Mouse (Mus musculus): Measurements from ENCODE around the gene Fam104a. TPM values are rescaled to one million over a fixed set of nuclear protein-coding genes. Genes with fewer than 3 reads are reported as not detected.

Fam104a gene
- total RNA-seq, 2 experiments from 2014 or later, result 34.8 to 37.9 TPM

GRCm38 (mm10) chr11:113631302-113631701, 52.7 kb downstream of the Fam104a start:
- no peak for DNase-seq

DNA sequence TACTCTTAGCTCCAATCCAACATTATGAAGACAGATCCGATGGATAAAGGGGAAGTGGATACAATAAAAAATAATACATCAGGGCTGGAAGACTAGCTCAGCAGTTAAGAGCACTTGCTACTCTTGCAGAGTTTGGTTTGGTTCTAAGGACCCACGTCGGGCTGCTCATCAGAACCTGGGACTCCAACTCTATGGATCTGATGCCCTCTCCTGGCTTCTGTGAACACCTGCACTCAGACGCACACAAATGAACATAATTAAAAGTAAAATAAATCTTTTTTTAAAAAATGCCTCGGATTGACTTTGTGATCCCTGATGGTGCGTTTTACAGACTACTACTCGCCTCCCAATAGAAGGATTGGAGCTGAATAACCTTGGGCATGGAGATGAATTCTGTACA, 53.3 kb downstream of the Fam104a start:
- DNase-seq, result no peak

DNA sequence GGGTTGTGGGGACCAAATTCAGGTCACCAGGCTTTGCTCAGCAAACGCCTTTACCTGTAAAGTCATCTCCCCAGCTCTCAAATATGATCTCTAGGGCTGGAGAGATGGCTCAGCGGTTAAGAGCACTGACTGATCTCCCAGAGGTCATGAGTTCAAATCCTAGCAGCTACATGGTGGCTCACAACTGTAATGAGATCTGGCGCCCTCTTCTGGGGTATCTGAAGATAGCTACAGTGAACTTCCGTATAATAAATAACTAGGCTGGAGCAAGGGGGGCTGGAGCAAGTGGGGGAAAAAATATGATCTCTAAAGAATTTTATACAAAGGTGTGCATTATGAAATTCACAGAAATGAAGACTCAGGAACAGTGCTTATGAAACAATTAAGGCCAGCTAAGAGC, 56.2 kb downstream of the Fam104a start:
- DNase-seq, result no peak

GRCm38 (mm10) chr11:113625437-113625836, 58.5 kb downstream of the Fam104a start:
- no peak for DNase-seq

DNA sequence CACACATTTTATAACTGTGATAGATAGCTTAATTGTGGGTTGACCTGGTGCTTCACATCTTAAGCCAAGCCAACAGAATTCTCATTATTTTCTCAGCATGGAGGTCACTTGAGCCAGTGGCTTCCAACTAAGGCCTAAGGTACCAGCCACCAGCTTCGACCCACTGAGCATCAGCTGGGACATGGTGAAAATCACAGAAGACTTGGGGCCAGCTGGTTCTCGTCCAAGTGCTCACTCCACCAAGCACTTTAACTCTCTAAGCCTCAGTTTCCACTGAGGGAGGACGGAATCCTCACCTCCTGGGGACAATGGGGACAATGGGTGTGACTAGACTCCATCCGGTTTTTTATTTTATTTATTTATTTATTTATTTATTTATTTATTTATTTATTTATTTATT, 61.9 kb downstream of the Fam104a start:
- DNase-seq, result no peak

DNA sequence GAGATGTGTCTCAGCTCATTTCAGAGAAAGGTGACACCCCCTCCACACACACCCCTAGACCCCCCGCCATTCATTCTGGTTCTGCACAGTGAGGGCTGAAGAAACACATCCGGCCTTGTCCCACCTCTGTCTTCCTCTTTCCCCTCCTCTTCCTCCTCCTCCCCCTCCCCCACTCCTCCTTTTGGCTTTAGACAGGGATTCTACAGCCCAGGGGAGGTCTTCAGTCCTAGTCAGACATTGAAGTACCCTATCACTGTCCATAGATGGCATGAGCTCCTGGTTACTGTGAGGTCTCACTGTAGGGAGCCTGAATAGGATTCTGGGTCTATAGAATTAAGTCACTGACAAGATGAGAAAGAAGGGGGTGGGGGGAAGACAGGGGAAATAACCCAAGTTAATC, 63.0 kb downstream of the Fam104a start:
- DNase-seq, result no peak

GRCm38 (mm10) chr11:113619420-113620080, 64.4 kb downstream of the Fam104a start:
- no peak for DNase-seq

GRCm38 (mm10) chr11:113618672-113619419, 65.1 kb downstream of the Fam104a start, which contains the start of gene Sstr2:
Gene Sstr2 (plus strand): TSS chr11:113619342.
- peak; percentile 66 for DNase-seq

DNA sequence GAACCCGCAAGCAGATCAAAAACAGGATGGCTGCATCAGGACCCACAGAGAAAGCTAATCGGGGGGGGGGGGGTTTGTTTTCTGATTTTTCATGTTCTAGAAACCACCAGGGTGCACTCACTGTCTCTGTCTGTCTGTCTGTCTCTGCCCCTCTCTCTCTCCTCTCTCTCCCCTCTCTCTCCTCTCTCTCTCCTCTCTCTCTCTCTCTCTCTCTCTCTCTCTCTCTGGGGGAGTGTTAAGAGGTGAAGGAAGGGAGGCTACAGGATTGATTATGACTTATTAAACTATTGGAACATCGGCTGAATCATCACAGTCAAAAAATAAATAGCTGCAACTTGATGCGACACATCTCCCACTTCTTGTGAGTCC, 65.7 kb downstream of the Fam104a start:
- DNase-seq, result no peak

GRCm38 (mm10) chr11:113617132-113617911, 66.6 kb downstream of the Fam104a start:
- DNase-seq, result peak; percentile 79

- no peak for DNase-seq
Measured at GRCm38 (mm10) chr11:113614476-113614875, 69.5 kb downstream of the Fam104a start.

- peak; percentile 63 for DNase-seq
Measured at GRCm38 (mm10) chr11:113611664-113612611, 72.0 kb downstream of the Fam104a start.

Other genes starting within 250 kb of the Fam104a start
- gene Sstr2, start 64.8 kb downstream of the Fam104a start, total RNA-seq (2021), result 1 to 10 TPM in 1 of 2 experiments, under 1 TPM in 1; 0.12 to 1.3 TPM
- gene Cog1, start 35.0 kb downstream of the Fam104a start, total RNA-seq (2021), result 10 to 100 TPM; 20.1 to 25.0 TPM
- 1 to 10 TPM; 4.9 to 7.2 TPM for gene Slc39a11, start 34.1 kb downstream of the Fam104a start, total RNA-seq (2021)
- 10 to 100 TPM in 1 of 2 experiments, 1 to 10 TPM in 1; 7.3 to 10.9 TPM for gene D11Wsu47e, start 257 bp upstream of the Fam104a start, total RNA-seq (2021)
- not detected for gene Cpsf4l, start 25.9 kb upstream of the Fam104a start, total RNA-seq (2021)
- 10 to 100 TPM; 19.1 to 22.0 TPM for gene Cdc42ep4, start 67.7 kb upstream of the Fam104a start, total RNA-seq (2021)